Mouse (Mus musculus): ENCODE results near the gene Mlst8.

The Mlst8 gene

DNA sequence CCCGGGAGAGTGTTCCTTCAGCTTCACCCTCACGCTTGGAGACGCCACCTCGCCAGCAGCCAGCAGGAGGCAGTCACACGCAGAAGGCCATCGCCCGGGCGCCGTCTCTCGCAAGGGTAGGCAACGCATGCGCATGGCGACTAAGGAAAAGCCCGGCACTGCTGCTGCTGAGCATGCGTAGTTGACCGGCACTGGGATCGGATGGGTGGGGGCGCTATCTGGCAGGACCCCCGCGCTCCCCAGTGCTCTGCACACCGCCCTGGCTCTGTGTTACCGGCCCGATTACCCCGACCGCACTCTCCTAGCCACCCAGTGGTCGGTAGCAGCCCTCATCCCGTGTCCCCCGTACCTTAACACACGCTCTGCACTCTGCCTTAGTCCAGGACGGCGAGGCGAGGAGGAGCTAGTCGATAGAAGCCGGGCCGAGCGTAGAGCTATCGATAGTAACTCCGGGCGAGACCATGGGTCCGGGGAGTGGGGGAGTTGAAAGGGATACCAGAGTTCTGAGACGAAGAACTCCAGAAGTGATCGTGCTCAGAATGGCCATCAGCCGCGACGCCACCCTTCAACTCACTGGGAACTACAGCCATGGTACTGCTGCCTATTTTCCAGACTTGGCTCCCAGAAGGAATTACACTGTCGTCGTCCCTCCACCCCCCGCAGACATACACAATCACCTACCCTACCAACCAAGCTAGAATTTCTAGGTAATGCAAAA, at the start of gene Mlst8:
TSS of gene Mlst8 (minus strand) at position 416 of the 718 bp plus-strand sequence.
- DNase-seq (ENCODE audit: low spot score), result peak; percentile 97

DNA sequence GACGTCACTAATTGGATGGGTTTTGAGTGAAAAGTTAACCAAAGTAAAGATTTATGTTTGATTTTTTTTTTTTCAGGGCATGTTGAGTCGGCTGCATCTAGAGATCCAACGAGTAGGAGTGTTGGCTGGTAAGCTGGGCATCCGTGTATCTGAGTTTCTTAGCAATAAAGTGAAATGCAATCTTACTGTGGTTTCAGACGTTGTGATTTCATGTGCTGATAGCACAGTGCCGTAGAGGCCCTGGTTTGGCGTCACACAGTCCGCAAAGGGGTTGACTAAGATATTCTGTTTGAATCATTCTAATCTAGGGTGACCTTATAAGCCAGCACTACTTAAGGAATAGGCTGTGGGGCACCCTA, 49.7 kb upstream of the Mlst8 start:
- no peak for DNase-seq (ENCODE audit: low spot score)

DNA sequence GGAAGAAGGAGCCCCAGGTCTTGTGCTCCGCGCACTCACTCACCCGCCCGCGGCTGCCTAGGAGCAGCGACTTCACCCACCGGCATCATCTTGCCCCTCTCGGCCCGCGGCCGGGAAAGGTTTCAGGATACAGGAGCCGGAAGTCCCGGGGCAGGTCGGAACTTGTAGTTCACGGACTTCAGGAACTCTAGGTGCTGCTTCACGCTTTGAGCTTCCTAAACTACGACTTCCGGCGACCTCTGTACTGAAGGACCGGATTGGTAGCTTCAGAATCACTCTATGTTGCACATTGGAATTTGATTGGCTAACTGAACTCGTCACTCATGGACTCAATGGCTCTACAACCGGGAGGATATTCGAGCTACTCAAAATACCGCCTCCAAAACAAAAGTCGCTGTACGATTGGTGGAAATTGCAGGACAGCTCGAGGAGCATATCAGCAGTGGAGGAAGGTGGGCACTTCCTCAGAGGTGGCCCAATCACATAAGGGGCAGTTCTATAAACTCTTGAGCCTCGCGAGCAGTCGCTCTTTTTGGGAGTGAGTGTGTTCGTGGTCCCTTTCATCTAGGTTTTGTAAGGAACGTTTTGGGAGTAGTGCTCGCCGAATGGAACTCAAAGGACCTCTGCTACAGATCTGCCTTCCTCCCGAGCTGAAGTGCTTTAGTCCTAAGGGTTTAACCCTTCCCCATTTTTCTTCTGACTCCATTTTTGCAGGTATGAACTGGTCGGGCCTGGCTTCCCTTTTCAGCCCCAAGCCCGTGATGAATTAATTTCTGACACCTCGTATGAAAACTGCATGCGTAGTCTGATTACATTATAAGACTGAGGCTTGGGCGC, 49.1 kb upstream of the Mlst8 start, which contains the start of gene Traf7:
TSS of gene Traf7 (minus strand) at position 216 of the 837 bp plus-strand sequence.
- DNase-seq (ENCODE audit: low spot score), result peak; percentile 99

DNA sequence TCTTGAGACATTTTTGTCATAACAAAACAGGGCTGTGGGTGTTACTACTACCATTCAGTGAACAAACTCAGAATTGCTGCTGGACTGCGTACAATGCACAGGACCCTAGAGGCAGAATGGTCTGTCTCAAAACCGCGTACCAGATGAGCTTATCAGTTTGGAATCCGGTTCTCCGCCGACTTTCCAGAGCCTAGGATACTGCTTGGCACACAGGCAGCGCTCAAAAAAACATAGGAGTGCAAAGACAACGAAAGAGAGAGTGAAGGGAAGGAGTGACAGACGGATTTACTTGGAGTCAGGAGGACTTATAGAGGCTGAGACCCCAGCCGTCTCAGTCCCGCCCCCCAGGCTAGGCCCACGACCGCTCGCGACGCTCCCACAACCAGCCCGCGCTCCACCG, 48.4 kb upstream of the Mlst8 start:
- no peak for DNase-seq (ENCODE audit: low spot score)

DNA sequence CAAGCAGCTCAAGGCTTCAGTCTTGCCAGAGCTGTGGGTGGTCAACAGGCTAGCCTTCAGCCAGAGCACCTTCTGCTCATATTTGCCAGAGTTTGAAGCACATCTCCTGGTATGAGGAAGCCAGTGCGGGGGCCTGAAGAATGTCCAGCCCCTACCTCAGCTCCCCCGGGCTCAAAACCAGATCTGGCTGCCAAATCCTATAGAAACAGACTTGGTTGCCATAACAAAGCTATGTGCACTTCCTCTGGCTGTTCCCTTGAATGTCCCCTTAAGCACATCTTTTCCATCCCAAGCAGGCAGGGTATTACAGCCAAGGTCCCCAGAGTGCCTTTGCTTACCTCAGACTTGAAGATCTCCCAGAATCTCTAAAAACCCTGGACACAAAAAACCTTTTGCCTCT, 45.9 kb upstream of the Mlst8 start:
- DNase-seq (ENCODE audit: low spot score), result no peak

DNA sequence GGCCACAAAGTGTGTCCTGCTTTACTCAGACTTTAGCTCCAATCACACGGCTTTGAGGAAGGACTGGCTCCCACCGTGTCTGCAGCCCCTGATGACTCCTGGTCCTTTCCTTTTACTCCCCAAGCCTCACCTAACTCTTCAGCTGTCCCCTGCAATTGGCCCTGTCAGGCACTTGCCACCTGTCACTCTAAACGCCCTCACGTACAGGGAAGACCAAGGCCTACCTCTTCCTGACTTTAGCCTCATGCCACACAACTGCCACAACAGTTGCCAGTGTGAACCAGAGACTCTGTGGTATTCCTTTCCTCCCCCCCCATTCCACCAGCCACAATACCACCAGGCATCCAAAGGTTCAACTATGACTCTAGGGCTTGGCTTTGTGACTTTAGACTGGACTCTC, 41.6 kb upstream of the Mlst8 start:
- DNase-seq (ENCODE audit: low spot score), result no peak

DNA sequence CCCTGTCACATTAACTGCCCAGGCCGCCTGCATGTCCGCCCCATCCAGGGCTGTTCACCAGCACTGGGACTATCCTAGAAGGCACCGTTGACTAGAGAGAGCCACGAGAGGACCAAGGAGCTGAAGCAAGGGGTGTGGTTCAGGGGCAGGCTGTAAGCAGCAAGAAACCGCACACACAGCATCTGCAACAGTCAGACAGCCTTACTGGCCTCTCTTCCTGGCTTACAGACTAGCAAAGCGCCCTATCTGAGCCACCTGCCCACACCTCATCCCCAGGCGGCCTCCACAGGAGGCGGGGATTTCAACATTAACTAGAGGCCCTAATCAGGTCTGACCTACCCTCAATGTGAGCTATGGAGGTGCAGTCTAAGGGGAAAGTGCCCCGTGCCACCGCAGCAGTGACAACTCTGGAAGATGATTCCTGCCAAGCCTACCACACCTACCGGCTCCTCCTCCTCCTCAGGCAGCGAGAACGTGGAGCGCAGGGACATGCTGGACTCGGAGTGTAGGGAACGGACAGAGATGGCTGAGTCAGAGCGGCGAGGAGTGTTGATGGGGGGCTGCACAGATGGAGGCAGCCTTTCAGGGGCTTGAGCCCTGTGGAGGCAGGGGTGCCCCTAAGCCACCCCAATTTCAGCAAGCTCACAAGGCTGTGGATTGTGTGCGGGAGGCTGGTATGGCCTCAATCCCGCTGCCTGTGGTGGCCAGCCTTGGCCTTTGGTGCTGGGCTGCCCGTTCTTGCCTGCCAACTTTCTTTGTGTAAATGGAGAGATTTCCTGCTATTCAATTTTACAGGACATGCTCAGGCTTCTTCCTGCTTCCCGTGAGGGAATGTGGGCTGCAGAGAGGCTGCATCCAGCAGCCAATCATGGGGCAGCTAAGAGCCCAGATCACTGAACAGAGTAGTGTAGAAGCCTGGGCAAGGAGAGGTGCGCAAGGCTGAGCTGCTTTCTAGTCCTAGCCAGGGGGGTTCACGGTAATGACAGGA, 35.7 kb upstream of the Mlst8 start:
- no peak for DNase-seq (ENCODE audit: low spot score)

DNA sequence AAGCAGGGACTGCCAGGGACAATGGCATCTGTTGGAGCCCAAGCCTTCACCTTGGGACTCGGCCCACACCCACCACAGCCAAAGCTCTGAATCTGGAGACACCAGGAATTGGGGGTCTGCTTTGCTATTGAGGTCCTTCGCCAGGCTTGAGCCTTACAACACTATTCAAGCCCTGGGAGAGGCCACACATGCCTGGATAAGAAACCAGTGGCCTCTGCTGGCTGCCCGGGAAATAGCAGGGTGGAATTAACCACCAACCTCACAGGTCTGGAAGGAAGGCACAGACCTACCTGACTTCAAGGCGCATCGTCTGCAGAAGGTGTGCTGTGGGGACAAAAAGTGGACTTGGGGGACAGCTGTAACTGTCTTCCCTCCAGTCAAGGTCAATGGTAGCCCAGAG, 34.7 kb upstream of the Mlst8 start:
- DNase-seq (ENCODE audit: low spot score), result peak; percentile 53

DNA sequence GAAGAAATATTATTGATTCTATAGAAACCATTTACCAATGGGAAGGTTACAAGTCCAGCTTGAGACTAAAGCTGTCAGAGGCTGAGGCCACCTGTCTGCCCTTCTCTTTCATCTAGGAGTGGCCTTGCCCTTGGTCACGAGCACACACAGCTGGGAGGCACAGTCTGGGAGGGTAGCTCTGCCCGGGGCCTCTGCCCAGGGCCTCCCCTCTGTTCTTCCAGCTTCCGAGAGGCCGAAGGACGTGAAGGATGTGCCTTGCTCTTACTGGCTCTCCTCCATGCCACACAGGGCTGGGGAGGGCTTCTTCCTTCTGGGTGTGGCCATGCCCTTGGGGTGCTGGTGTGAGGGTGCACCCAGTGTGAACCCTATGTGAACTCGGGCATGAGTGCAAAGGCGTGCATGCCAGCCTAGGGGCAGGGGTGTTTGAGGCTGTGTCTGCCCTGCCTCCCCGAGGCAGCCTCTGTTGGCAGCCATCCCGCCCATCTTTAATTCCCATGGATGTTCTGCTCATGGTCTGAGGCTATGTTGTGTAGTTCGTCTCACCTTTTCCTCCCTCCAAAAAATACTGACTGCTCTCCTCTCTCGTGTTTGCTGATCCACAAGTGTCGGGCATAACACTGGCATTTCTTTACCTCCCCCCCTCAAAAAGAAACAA, 29.1 kb upstream of the Mlst8 start:
- no peak for DNase-seq (ENCODE audit: low spot score)

DNA sequence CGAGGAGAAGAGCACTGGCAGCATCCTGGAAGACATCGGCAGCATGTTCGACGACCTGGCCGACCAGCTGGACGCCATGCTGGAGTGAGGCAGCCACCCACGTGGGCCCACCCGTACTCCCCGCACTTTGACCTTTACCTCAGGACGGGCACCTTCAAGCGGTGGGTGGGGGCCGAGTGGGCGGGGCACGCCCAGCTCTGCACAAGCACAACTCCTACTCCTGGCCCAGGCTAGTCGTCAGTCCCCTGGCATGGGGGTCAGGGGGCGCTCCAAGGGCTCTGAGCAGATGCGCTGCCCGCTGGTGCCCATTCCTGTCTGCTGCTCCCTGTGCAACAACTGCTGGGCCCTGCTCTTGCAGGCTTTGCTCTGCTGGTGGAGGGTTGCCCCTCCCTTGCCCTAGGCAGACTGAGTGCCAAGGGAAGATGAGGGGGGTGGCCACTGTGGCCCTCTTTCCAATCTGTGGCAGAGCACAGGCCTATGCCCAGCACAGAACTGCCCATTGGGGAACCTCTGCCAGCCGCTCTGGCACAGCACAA, 28.3 kb upstream of the Mlst8 start:
- DNase-seq (ENCODE audit: low spot score), result no peak

DNA sequence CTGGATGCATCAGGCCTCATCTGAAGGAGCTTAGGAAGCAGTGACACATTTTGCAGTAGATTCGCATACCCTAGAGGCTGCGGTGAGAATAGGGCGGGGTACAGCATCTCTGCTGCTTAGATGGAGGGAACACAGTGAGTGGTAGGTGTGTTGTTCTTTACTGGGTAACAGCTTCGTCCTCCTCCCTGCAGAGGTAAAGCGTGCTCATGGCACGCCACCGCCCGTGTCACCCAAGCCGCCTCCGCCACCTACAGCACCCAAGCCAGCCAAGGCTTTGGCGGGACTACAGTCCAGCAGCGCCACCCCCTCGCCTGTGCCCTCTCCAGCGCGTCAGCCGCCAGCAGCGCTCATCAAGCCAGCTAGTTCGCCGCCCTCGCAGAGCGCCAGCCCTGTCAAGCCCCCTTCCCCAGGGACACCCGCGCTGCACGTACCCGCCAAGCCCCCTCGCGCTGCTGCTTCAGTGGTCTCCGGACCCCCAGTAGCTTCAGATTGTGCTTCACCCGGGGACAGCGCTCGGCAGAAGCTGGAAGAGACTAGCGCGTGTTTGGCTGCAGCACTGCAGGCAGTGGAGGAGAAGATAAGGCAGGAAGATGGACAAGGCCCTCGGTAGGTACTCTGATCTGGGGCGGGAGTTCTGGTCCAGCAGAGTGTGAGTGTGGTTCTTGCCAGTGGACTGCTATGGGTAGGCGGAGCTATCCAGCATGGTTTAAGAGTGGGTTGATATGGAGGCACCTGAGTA, 27.6 kb upstream of the Mlst8 start:
- no peak for DNase-seq (ENCODE audit: low spot score)

DNA sequence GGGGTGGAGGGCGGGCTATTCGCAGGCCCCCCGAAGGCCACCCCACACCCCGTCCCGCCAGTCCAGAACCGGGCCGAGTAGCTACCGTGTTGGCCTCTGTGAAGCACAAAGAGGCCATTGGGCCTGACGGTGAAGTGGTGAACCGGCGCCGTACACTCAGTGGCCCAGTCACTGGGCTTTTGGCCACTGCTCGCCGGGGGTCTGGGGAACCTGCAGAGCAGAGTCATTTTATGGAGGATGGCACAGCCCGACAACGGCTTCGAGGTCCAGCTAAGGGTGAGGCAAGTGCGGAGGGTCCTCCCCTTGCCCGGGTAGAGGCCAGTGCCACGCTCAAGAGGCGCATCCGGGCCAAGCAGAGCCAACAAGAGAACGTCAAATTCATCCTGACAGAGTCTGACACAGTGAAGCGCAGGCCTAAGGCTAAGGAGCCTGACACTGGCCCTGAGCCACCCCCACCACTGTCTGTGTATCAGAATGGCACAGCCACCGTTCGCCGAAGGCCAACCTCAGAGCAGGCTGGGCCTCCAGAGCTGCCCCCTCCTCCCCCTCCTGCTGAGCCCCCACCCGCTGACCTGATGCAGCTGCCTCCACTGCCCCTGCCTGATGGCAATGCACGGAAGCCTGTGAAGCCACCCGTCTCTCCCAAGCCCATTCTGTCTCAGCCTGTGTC, 26.5 kb upstream of the Mlst8 start:
- DNase-seq (ENCODE audit: low spot score), result no peak

DNA sequence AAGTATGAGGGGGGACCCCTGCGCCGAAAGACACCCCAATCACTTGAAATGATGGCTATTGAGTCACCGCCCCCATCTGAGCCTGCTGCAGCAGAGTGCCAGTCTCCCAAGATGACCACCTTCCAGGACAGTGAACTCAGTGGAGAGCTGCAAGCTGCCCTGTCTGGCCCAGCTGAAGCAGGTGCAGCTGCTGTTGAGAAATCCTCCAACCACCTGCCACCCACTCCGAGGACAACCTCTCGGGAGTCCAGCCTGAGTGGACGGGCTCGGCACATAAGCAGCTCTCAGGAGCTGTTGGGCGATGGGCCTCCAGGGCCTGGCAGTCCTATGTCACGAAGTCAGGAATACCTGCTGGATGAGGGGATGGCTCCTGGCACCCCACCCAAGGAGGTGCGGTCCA, 25.2 kb upstream of the Mlst8 start:
- no peak for DNase-seq (ENCODE audit: low spot score)

DNA sequence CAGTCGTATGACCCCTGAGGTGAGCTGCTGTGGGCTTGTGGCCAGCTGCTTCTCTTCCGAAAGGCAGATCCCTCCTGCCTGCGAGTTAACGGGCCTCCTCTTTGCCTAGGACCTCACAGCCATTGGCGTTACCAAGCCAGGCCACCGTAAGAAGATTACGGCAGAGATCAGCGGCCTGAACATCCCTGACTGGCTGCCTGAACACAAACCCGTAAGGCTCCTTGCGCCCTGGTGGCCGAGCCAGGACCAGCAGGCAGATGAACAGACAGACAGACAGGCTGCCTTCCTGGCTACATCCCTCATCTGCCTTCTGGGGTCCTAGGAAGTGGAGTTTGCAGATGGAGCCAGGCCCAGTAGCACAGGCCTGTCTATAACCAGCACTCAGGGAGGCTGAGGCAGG, 23.3 kb upstream of the Mlst8 start:
- no peak for DNase-seq (ENCODE audit: low spot score)

DNA sequence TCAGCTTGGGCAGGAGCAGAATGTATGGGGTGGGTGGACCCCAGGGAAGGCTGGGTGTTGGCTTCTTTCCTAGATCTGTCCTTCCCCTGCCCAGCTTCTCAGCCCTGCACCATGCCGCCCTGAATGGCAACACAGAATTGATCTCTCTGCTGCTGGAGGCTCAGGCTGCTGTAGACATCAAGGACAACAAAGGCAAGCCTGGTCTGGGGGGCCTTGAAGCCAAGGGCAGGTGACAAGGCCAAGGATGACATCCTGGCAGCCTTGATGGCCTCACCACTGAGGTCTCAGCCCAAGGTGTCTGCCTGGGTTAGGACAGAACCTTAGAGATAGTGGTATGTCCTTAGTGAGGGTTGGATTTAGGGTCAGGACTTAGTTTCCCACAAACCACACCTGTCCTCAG, 17.1 kb upstream of the Mlst8 start:
- no peak for DNase-seq (ENCODE audit: low spot score)

DNA sequence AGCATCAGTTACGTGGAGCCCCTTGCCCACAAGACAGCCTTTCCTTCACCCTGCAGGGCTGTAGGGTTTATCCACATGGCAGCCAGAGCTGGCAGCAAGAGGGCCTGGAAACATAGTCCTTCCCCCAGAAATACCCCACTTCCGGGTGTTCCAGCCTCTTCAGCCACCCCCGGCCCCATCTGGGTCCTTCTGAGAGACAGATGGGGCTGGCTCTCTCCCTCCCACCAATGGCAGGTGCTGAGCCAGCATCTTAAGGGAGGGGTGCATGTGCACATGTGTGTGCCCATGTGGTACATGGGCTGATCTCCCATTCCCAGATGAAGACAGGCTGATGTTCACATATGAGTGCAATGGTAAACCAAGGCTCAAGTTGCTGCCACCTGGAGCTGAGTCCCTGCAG, 16.6 kb upstream of the Mlst8 start:
- peak; percentile 63 for DNase-seq (ENCODE audit: low spot score)

DNA sequence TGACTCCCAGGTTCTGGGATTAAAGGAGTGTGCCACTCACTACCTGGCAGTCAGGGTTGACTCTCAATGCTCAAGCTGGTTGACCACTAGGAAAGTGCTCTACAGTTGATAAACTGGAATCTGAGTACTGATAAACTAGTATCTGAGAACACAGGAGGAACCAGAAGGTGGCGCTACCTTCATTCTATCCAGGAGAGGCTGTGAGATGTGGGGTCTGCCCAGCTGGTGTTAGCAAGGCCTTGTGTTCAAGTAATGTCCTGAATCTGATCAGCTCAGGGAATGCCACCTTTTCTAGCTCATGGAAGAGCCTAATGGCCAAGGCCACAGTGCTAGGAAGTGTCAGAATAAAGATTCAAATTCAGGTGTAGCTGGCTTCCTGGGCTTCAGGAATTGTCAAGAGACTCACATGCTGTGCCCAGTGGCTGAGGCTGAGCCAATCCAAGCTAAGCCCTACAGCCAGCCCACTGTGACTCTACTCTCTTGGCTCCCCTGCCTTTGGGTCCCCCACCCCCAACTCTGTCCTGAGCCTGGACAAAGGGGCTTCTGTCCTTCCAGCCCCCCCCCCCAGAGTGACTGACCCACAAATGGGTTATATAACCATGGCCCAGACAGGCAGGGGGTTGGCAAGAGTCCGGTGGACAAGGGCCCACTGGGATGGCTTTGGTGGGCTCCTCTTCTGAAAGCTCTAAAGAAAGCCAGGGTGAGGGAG, 15.9 kb upstream of the Mlst8 start:
- DNase-seq (ENCODE audit: low spot score), result no peak

DNA sequence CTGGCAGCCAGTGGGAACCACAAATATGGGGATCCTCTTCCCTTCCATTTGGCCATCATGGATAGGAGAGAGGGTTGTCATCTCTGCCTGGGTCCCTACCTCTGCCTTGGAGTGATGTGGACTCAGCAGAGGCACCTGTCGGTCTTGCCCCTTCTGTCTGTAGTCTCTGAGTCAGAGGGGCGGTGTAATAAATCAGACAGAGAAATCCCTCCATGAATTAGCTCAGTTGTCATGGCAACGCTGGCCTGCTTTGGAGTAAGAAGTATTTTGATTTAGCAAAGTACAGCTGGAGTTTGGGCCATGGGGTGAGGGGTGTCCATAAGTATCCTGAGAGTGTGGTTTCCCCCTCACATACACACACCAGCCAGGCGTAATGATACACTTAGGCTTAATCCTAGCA, 11.5 kb upstream of the Mlst8 start:
- no peak for DNase-seq (ENCODE audit: low spot score)

DNA sequence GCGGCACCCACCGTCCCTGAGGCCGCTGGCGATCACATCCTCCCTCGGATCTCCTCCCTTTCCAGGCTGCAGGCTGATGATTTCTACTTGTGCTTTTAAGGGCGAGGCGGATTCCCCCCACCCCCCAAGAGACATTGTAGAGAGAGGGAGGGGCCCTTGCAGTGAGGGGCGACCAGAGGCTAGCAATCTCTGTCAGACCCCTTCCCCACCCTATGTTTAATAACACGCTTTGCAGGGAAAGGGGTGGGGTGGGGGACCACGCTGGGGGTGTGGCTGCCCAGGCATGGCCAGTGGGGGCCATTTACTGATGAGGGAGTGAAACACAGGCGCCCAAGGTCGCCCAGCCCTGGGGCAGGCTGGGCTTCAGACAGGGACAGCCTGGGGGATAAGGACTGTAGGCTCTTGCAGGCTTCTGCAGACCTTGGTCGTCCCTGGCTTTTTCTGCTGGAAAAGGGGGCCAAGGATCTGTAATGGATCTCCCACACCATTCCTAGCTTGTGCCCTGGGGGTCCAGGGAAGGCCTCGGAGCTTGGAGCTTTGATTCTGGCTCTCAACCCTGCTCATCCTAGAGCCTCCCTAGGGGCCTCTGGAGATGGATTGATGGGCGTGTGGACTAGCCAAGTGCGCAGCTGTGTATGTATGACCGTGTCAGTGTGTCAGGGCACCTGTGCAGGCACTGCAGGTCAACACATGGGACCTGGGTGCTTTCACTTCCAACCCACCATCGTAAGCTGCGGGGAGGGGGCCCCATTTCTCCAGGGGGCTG, 10.6 kb upstream of the Mlst8 start:
- no peak for DNase-seq (ENCODE audit: low spot score)

Data from layer of hippocampus, adult 9-10 months (tissue).